Mouse (Mus musculus) R1 (cell line): ENCODE data around the gene Rpl12.

Source experiments
- DNase-seq: peaks from one replicate; pipeline ENCODE4 v3.0.0-alpha.2; 2018; ENCODE audit warnings: low read depth, low spot score

Gene Rpl12

GRCm38 (mm10) chr2:32961192-32961995 is at the start of gene Rpl12, which contains the start of gene Lrsam1:
Rpl12 (plus strand) TSS chr2:32961559.
Lrsam1 (minus strand) TSS chr2:32961614.
- peak; percentile 92 for DNase-seq

GRCm38 (mm10) chr2:32911639-32912182 is 49.6 kb upstream of the Rpl12 start:
- DNase-seq = no peak

- peak; percentile 91 for DNase-seq
Observed at GRCm38 (mm10) chr2:32912210-32912804, 49.1 kb upstream of the Rpl12 start.

GRCm38 (mm10) chr2:32914362-32914761 is 47.0 kb upstream of the Rpl12 start:
- DNase-seq = no peak

GRCm38 (mm10) chr2:32914896-32915295 is 46.5 kb upstream of the Rpl12 start:
- DNase-seq = no peak

- DNase-seq = no peak
Observed at GRCm38 (mm10) chr2:32917526-32917925, 43.8 kb upstream of the Rpl12 start.

GRCm38 (mm10) chr2:32918391-32918790 is 43.0 kb upstream of the Rpl12 start:
- DNase-seq = no peak

GRCm38 (mm10) chr2:32921235-32921634 is 40.1 kb upstream of the Rpl12 start:
- DNase-seq = no peak

- no peak for DNase-seq
Observed at GRCm38 (mm10) chr2:32921801-32922380, 39.5 kb upstream of the Rpl12 start.

GRCm38 (mm10) chr2:32922564-32922963 is 38.8 kb upstream of the Rpl12 start:
- DNase-seq = no peak

GRCm38 (mm10) chr2:32923551-32924250 is 37.7 kb upstream of the Rpl12 start:
- DNase-seq = no peak

- peak; percentile 82 for DNase-seq
Observed at GRCm38 (mm10) chr2:32924306-32924844, 37.0 kb upstream of the Rpl12 start.

GRCm38 (mm10) chr2:32926330-32927075 is 34.9 kb upstream of the Rpl12 start:
- no peak for DNase-seq

- no peak for DNase-seq
Observed at GRCm38 (mm10) chr2:32927624-32928234, 33.6 kb upstream of the Rpl12 start.

GRCm38 (mm10) chr2:32928235-32928946 is 33.0 kb upstream of the Rpl12 start:
- DNase-seq = peak; percentile 90

- DNase-seq = no peak
Observed at GRCm38 (mm10) chr2:32928947-32929829, 32.2 kb upstream of the Rpl12 start.

GRCm38 (mm10) chr2:32931730-32932129 is 29.6 kb upstream of the Rpl12 start:
- peak; percentile 84 for DNase-seq

GRCm38 (mm10) chr2:32938741-32939140 is 22.6 kb upstream of the Rpl12 start:
- DNase-seq = no peak

- DNase-seq = peak; percentile 96
Observed at GRCm38 (mm10) chr2:32939418-32939817, 21.9 kb upstream of the Rpl12 start.
